Comparison of ENCODE assay signal across 11 mouse cellular contexts in genomic region chr5:38196821-38197481, GRCm38 (mm10). TPM values are rescaled to one million over a fixed set of nuclear protein-coding genes. Genes with fewer than 3 reads are reported as not detected.
A peak's percentile ranks its signal among the peaks of the same experiment; 100 is the strongest.
DNase-seq lines count a peak whose midpoint lies in the region; ATAC-seq and TF ChIP-seq lines count a peak whose summit lies in the region.
"Had no signal": no experiment of that assay in that cellular context is flagged by ENCODE, and none has a peak within 500 bp of the region (broad histone marks: within the 10 kb centered on the region; RNA-seq: fewer than 3 reads in every experiment).

No protein-coding gene starts in this region.

- peaks cover 28% of the 10 kb centered on the region for H3K36me3 ChIP-seq in forebrain, embryonic 14.5 days (ENCODE audit: control insufficient read depth, insufficient read depth, low read length)
- H3K36me3 ChIP-seq in forebrain, postnatal 0 days (ENCODE audit: insufficient read depth), result peaks cover 24% of the 10 kb centered on the region
- peaks cover 25% of the 10 kb centered on the region for H3K36me3 ChIP-seq in lung, embryonic 14.5 days (ENCODE audit: insufficient read depth)
- peaks cover 8% of the 10 kb centered on the region for H3K36me3 ChIP-seq in hindbrain, embryonic 16.5 days (ENCODE audit: control insufficient read depth, insufficient read depth, low read length)
- H3K36me3 ChIP-seq in neural tube, embryonic 13.5 days, result peaks cover 31% of the 10 kb centered on the region

- no peaks in the 10 kb centered on the region for H3K27me3 ChIP-seq in forebrain, embryonic 14.5 days (replicated peaks; ENCODE audit: control insufficient read depth, insufficient read depth, low read length)
- no peaks in the 10 kb centered on the region for H3K27me3 ChIP-seq in forebrain, postnatal 0 days (ENCODE audit: insufficient read depth, low read length)
- H3K27me3 ChIP-seq in lung, embryonic 14.5 days (ENCODE audit: insufficient read depth, low read length), result no peaks in the 10 kb centered on the region
- no peaks in the 10 kb centered on the region for H3K27me3 ChIP-seq in hindbrain, embryonic 16.5 days (replicated peaks; ENCODE audit: control insufficient read depth, insufficient read depth, low read length)
- H3K27me3 ChIP-seq in neural tube, embryonic 13.5 days, result no peaks in the 10 kb centered on the region
- H3K27me3 ChIP-seq: limb, embryonic 15.5 days; lung, embryonic 15.5 days had no signal

- peaks cover 4% of the 10 kb centered on the region; the same call in 1 of the 2 replicates for H3K4me1 ChIP-seq in forebrain, embryonic 14.5 days (ENCODE audit: control insufficient read depth, insufficient read depth, low read length)
- no peaks in the 10 kb centered on the region for H3K4me1 ChIP-seq in forebrain, postnatal 0 days (ENCODE audit: insufficient read depth)
- H3K4me1 ChIP-seq in lung, embryonic 14.5 days (ENCODE audit: insufficient read depth), result no peaks in the 10 kb centered on the region
- H3K4me1 ChIP-seq in hindbrain, embryonic 16.5 days (ENCODE audit: control insufficient read depth, insufficient read depth, low read depth, low read length), result no peaks in the 10 kb centered on the region
- no peaks in the 10 kb centered on the region for H3K4me1 ChIP-seq in neural tube, embryonic 13.5 days (replicated peaks)
- H3K4me1 ChIP-seq: heart, embryonic 10.5 days; limb, embryonic 15.5 days; lung, embryonic 15.5 days had no signal

- peak; percentile 13; the same call in 1 of the 2 replicates for ATAC-seq in forebrain, embryonic 14.5 days
- ATAC-seq in forebrain, postnatal 0 days, result no peak
- peak; percentile 7; the same call in 1 of the 2 replicates for ATAC-seq in lung, embryonic 14.5 days (ENCODE audit: insufficient read depth)
- peak; percentile 31 for ATAC-seq in hindbrain, embryonic 16.5 days
- ATAC-seq in neural tube, embryonic 13.5 days (ENCODE audit: low read depth), result peak; percentile 23; the same call in 1 of the 2 replicates

- WGBS in forebrain, embryonic 14.5 days, result 78% methylated on average over 5 of the region's 5 CpGs
- WGBS in forebrain, postnatal 0 days, result 76% methylated on average over 5 of the region's 5 CpGs
- WGBS in lung, embryonic 14.5 days, result 72% methylated on average over 5 of the region's 5 CpGs
- 68% methylated on average over 5 of the region's 5 CpGs for WGBS in hindbrain, embryonic 16.5 days
- WGBS in neural tube, embryonic 13.5 days, result 70% methylated on average over 5 of the region's 5 CpGs

- H3K27ac ChIP-seq in forebrain, embryonic 14.5 days (ENCODE audit: low read depth, low read length), result no peak overlapping the region
- H3K27ac ChIP-seq in forebrain, postnatal 0 days (ENCODE audit: low read depth, low read length), result no peak overlapping the region
- H3K27ac ChIP-seq in lung, embryonic 14.5 days (ENCODE audit: low read depth), result no peak overlapping the region
- no peak overlapping the region for H3K27ac ChIP-seq in hindbrain, embryonic 16.5 days (ENCODE audit: low read depth, low read length)
- H3K27ac ChIP-seq in neural tube, embryonic 13.5 days (replicated peaks), result no peak overlapping the region
- H3K27ac ChIP-seq: heart, embryonic 10.5 days; limb, embryonic 15.5 days; lung, embryonic 15.5 days had no signal

- DNase-seq in forebrain, embryonic 14.5 days (ENCODE audit: low spot score), result no peak
- no peak for DNase-seq in forebrain, postnatal 0 days
- no peak for DNase-seq in lung, embryonic 14.5 days
- DNase-seq in lung, postnatal 36 days, result no peak
- DNase-seq in spleen, adult 18-20 months, result no peak
- DNase-seq in retina, embryonic 14.5 days (ENCODE audit: low spot score), result no peak

- H3K9ac ChIP-seq in forebrain, embryonic 14.5 days (ENCODE audit: low read length), result no peak overlapping the region
- H3K9ac ChIP-seq in forebrain, postnatal 0 days, result no peak overlapping the region
- H3K9ac ChIP-seq in lung, embryonic 14.5 days, result no peak overlapping the region; the same call in 1 of the 2 replicates
- peak overlapping the region; percentile 4; the same call in 1 of the 2 replicates for H3K9ac ChIP-seq in hindbrain, embryonic 16.5 days (ENCODE audit: low read depth, low read length)
- no peak overlapping the region for H3K9ac ChIP-seq in neural tube, embryonic 13.5 days
- H3K9ac ChIP-seq: limb, embryonic 15.5 days; lung, embryonic 15.5 days had no signal

- H3K9me3 ChIP-seq in forebrain, embryonic 14.5 days (replicated peaks; ENCODE audit: control insufficient read depth, low read length), result no peaks in the 10 kb centered on the region
- no peaks in the 10 kb centered on the region for H3K9me3 ChIP-seq in forebrain, postnatal 0 days (ENCODE audit: low read length)
- no peaks in the 10 kb centered on the region for H3K9me3 ChIP-seq in lung, embryonic 14.5 days (ENCODE audit: low read depth, low read length)
- no peaks in the 10 kb centered on the region for H3K9me3 ChIP-seq in hindbrain, embryonic 16.5 days (ENCODE audit: control insufficient read depth, low read length)
- no peaks in the 10 kb centered on the region for H3K9me3 ChIP-seq in neural tube, embryonic 13.5 days
- H3K9me3 ChIP-seq: heart, embryonic 10.5 days; limb, embryonic 15.5 days; lung, embryonic 15.5 days had no signal

- no peak for TF ChIP-seq CTCF in forebrain, postnatal 0 days (IDR thresholded peaks at IDR 0.05; ENCODE audit: low read depth)
- TF ChIP-seq CTCF in lung, embryonic 14.5 days (IDR thresholded peaks at IDR 0.05; ENCODE audit: low read depth), result no peak

- no peak overlapping the region for H3K4me3 ChIP-seq in forebrain, embryonic 14.5 days (ENCODE audit: low read depth, low read length)
- H3K4me3 ChIP-seq in forebrain, postnatal 0 days (ENCODE audit: low read depth, low read length), result no peak overlapping the region
- H3K4me3 ChIP-seq in lung, embryonic 14.5 days (ENCODE audit: low read depth, low read length), result no peak overlapping the region
- no peak overlapping the region for H3K4me3 ChIP-seq in hindbrain, embryonic 16.5 days (ENCODE audit: low read length)
- no peak overlapping the region for H3K4me3 ChIP-seq in neural tube, embryonic 13.5 days
- H3K4me3 ChIP-seq: heart, embryonic 10.5 days; limb, embryonic 15.5 days; lung, embryonic 15.5 days had no signal

- H3K4me2 ChIP-seq in forebrain, embryonic 14.5 days (ENCODE audit: low read length), result no peak overlapping the region
- no peak overlapping the region for H3K4me2 ChIP-seq in forebrain, postnatal 0 days (ENCODE audit: low read depth)
- no peak overlapping the region for H3K4me2 ChIP-seq in lung, embryonic 14.5 days
- H3K4me2 ChIP-seq in hindbrain, embryonic 16.5 days (ENCODE audit: low read length), result no peak overlapping the region
- no peak overlapping the region for H3K4me2 ChIP-seq in neural tube, embryonic 13.5 days
- H3K4me2 ChIP-seq: limb, embryonic 15.5 days; lung, embryonic 15.5 days had no signal

RNA-seq across cellular contexts. Expression of gene Zbtb49, which starts 23.3 kb away (rescaled TPM):
- 15.9 and 19.6 TPM in 2 replicates for polyA plus RNA-seq in forebrain, embryonic 14.5 days (2014; fragmentation: Nextera tagmentation; extraction: Ambion mirVana)
- 32.3 and 40.5 TPM in 2 replicates for total RNA-seq in forebrain, postnatal 0 days (2014; rRNA removed)
- 10.3 and 13.9 TPM in 2 replicates for polyA plus RNA-seq in forebrain, postnatal 0 days (2015; fragmentation: Nextera tagmentation; extraction: Ambion mirVana)
- polyA plus RNA-seq in lung, embryonic 14.5 days (2014; fragmentation: Nextera tagmentation; extraction: Ambion mirVana), result 12.3 and 14.9 TPM in 2 replicates
- polyA plus RNA-seq in hindbrain, embryonic 16.5 days (2015; fragmentation: Nextera tagmentation; extraction: Ambion mirVana), result 16.9 and 17.9 TPM in 2 replicates
- polyA plus RNA-seq in neural tube, embryonic 13.5 days (2015; fragmentation: Nextera tagmentation; extraction: Ambion mirVana), result 17.1 and 19.3 TPM in 2 replicates

RNA-seq across cellular contexts. Expression of gene Lyar, which starts 23.3 kb away (rescaled TPM):
- polyA plus RNA-seq in forebrain, embryonic 14.5 days (2014; fragmentation: Nextera tagmentation; extraction: Ambion mirVana), result 42.9 and 48.3 TPM in 2 replicates
- total RNA-seq in forebrain, postnatal 0 days (2014; rRNA removed), result 14.0 and 27.1 TPM in 2 replicates
- 40.5 and 41.8 TPM in 2 replicates for polyA plus RNA-seq in forebrain, postnatal 0 days (2015; fragmentation: Nextera tagmentation; extraction: Ambion mirVana)
- polyA plus RNA-seq in lung, embryonic 14.5 days (2014; fragmentation: Nextera tagmentation; extraction: Ambion mirVana), result 105 and 112 TPM in 2 replicates
- polyA plus RNA-seq in hindbrain, embryonic 16.5 days (2015; fragmentation: Nextera tagmentation; extraction: Ambion mirVana), result 36.7 and 37.9 TPM in 2 replicates
- 44.5 and 47.7 TPM in 2 replicates for polyA plus RNA-seq in neural tube, embryonic 13.5 days (2015; fragmentation: Nextera tagmentation; extraction: Ambion mirVana)

RNA-seq across cellular contexts. Expression of gene Nsg1, which starts 37.2 kb away (rescaled TPM):
- polyA plus RNA-seq in forebrain, embryonic 14.5 days (2014; fragmentation: Nextera tagmentation; extraction: Ambion mirVana), result 351 and 354 TPM in 2 replicates
- 1,532 and 1,817 TPM in 2 replicates for total RNA-seq in forebrain, postnatal 0 days (2014; rRNA removed)
- 1,881 and 1,970 TPM in 2 replicates for polyA plus RNA-seq in forebrain, postnatal 0 days (2015; fragmentation: Nextera tagmentation; extraction: Ambion mirVana)
- 18.2 and 23.6 TPM in 2 replicates for polyA plus RNA-seq in lung, embryonic 14.5 days (2014; fragmentation: Nextera tagmentation; extraction: Ambion mirVana)
- 1,495 and 1,654 TPM in 2 replicates for polyA plus RNA-seq in hindbrain, embryonic 16.5 days (2015; fragmentation: Nextera tagmentation; extraction: Ambion mirVana)
- 976 and 984 TPM in 2 replicates for polyA plus RNA-seq in neural tube, embryonic 13.5 days (2015; fragmentation: Nextera tagmentation; extraction: Ambion mirVana)

Comparison
In these comparisons a context has a peak if more than half of its experiments do, and no peak if none do; other contexts are left out.
1. RNA of gene Nsg1, which starts 37.2 kb away (polyA plus RNA-seq): 1,881 to 1,970 TPM in forebrain, postnatal 0 days, 1,495 to 1,654 TPM in hindbrain, embryonic 16.5 days, 976 to 984 TPM in neural tube, embryonic 13.5 days and 351 to 354 TPM in forebrain, embryonic 14.5 days; 18.2 to 23.6 TPM in lung, embryonic 14.5 days; every median in the first group is over 10 times any median in the second.